ENCODE assay signal across 8 mouse cellular contexts in genomic region chr5:71700468-71701272, GRCm38 (mm10). TPM values are rescaled to one million over a fixed set of nuclear protein-coding genes. Genes with fewer than 3 reads are reported as not detected.
DNase-seq lines count a peak whose midpoint lies in the region; ATAC-seq lines count a peak whose summit lies in the region.

No protein-coding gene starts in this region.

- H3K4me3 ChIP-seq in embryonic facial prominence, embryonic 15.5 days (replicated peaks), result peak overlapping the region; percentile 51
- H3K4me3 ChIP-seq in heart, embryonic 14.5 days (ENCODE audit: control insufficient read depth in 1 of 2, insufficient read depth in 1 of 2, low read depth in 1 of 2, low read length in 2 of 2), result peak overlapping the region; percentile 56 to 61
- H3K4me3 ChIP-seq in liver, embryonic 12.5 days, result peak overlapping the region; percentile 38
- peak overlapping the region; percentile 56 for H3K4me3 ChIP-seq in neural tube, embryonic 14.5 days (ENCODE audit: low read depth, low read length)

- no peaks in the 10 kb centered on the region for H3K36me3 ChIP-seq in embryonic facial prominence, embryonic 15.5 days
- no peaks in the 10 kb centered on the region for H3K36me3 ChIP-seq in heart, embryonic 14.5 days (ENCODE audit: control insufficient read depth, insufficient read depth, low read length)
- H3K36me3 ChIP-seq in liver, embryonic 12.5 days, result no peaks in the 10 kb centered on the region
- no peaks in the 10 kb centered on the region for H3K36me3 ChIP-seq in neural tube, embryonic 14.5 days (ENCODE audit: control insufficient read depth, insufficient read depth, low read length)

- H3K27ac ChIP-seq in embryonic facial prominence, embryonic 15.5 days (replicated peaks), result no peak overlapping the region
- no peak overlapping the region for H3K27ac ChIP-seq in heart, embryonic 14.5 days (replicated peaks in 1 of 2; ENCODE audit: control insufficient read depth in 1 of 2, insufficient read depth in 1 of 2, low read depth in 2 of 2, low read length in 2 of 2)
- H3K27ac ChIP-seq in liver, embryonic 12.5 days, result no peak overlapping the region
- no peak overlapping the region for H3K27ac ChIP-seq in neural tube, embryonic 14.5 days (ENCODE audit: low read depth, low read length)

- peak; percentile 8 for DNase-seq in kidney, adult 18-20 months
- no peak for DNase-seq in kidney, adult 11 months
- DNase-seq in kidney, postnatal 14 days, result peak; percentile 27
- DNase-seq in urinary bladder, postnatal 36 days (ENCODE audit: low spot score in 2 of 2), result peak; percentile 10 to 12

- 0 out of 2 replicates have a peak, but pooled peaks cover 5% of the 10 kb centered on the region for H3K27me3 ChIP-seq in embryonic facial prominence, embryonic 15.5 days
- H3K27me3 ChIP-seq in heart, embryonic 14.5 days (ENCODE audit: control insufficient read depth, insufficient read depth, low read length), result peaks cover 10% of the 10 kb centered on the region
- H3K27me3 ChIP-seq in liver, embryonic 12.5 days (replicated peaks), result peaks cover 30% of the 10 kb centered on the region
- H3K27me3 ChIP-seq in neural tube, embryonic 14.5 days (ENCODE audit: control insufficient read depth, insufficient read depth, low read length), result no peaks in the 10 kb centered on the region

- ATAC-seq in embryonic facial prominence, embryonic 15.5 days (ENCODE audit: insufficient number of reproducible peaks, low FRiP score, low TSS enrichment, low read depth), result peak; percentile 88
- ATAC-seq in heart, embryonic 14.5 days (ENCODE audit: insufficient number of reproducible peaks, insufficient read depth, low FRiP score, low read depth), result peak; percentile 86
- peak; percentile 55 for ATAC-seq in liver, embryonic 12.5 days
- ATAC-seq in neural tube, embryonic 14.5 days (ENCODE audit: low read depth), result peak; percentile 92

- WGBS in embryonic facial prominence, embryonic 15.5 days, result under 1% methylated on average over 46 of the region's 46 CpGs
- WGBS in heart, embryonic 14.5 days, result 2% methylated on average over 46 of the region's 46 CpGs
- under 1% methylated on average over 46 of the region's 46 CpGs for WGBS in liver, embryonic 12.5 days (ENCODE audit: insufficient replicate concordance)
- WGBS in neural tube, embryonic 14.5 days, result under 1% methylated on average over 46 of the region's 46 CpGs

- H3K9ac ChIP-seq in embryonic facial prominence, embryonic 15.5 days, result peak overlapping the region; percentile 26; the same call in 1 of the 2 replicates
- peak overlapping the region; percentile 68 for H3K9ac ChIP-seq in heart, embryonic 14.5 days (ENCODE audit: low read length)
- no peak overlapping the region for H3K9ac ChIP-seq in liver, embryonic 12.5 days
- peak overlapping the region; percentile 49 for H3K9ac ChIP-seq in neural tube, embryonic 14.5 days (replicated peaks; ENCODE audit: low read depth, low read length)

- H3K4me1 ChIP-seq in embryonic facial prominence, embryonic 15.5 days, result peaks cover 17% of the 10 kb centered on the region
- H3K4me1 ChIP-seq in heart, embryonic 14.5 days (ENCODE audit: control insufficient read depth in 2 of 2, insufficient read depth in 2 of 2, low read length in 2 of 2), result peaks cover 3 to 7% of the 10 kb centered on the region in 2 experiments; a peak in 1 of 4 replicates
- no peaks in the 10 kb centered on the region for H3K4me1 ChIP-seq in liver, embryonic 12.5 days
- peaks cover 4% of the 10 kb centered on the region; the same call in 1 of the 2 replicates for H3K4me1 ChIP-seq in neural tube, embryonic 14.5 days (ENCODE audit: control insufficient read depth, insufficient read depth, low read length)

- no peaks in the 10 kb centered on the region for H3K9me3 ChIP-seq in embryonic facial prominence, embryonic 15.5 days (replicated peaks)
- no peaks in the 10 kb centered on the region for H3K9me3 ChIP-seq in heart, embryonic 14.5 days (ENCODE audit: control insufficient read depth, low read length)
- no peaks in the 10 kb centered on the region for H3K9me3 ChIP-seq in liver, embryonic 12.5 days (replicated peaks)
- no peaks in the 10 kb centered on the region for H3K9me3 ChIP-seq in neural tube, embryonic 14.5 days (ENCODE audit: control insufficient read depth, low read length)

- peak overlapping the region; percentile 80 for H3K4me2 ChIP-seq in embryonic facial prominence, embryonic 15.5 days (replicated peaks)
- peak overlapping the region; percentile 94 for H3K4me2 ChIP-seq in heart, embryonic 14.5 days (ENCODE audit: low read length)
- H3K4me2 ChIP-seq in liver, embryonic 12.5 days, result peak overlapping the region; percentile 60
- H3K4me2 ChIP-seq in neural tube, embryonic 14.5 days (ENCODE audit: low read depth, low read length), result peak overlapping the region; percentile 91

RNA-seq across cellular contexts. Expression of gene Gabra4, which starts 42.6 kb away (rescaled TPM):
- 6.3 and 8.6 TPM in 2 replicates for polyA plus RNA-seq in embryonic facial prominence, embryonic 15.5 days (2015; fragmentation: Nextera tagmentation; extraction: Ambion mirVana)
- polyA plus RNA-seq in heart, embryonic 14.5 days (2014; fragmentation: Nextera tagmentation; extraction: Ambion mirVana), result 5.2 and 6.6 TPM in 2 replicates
- polyA plus RNA-seq in liver, embryonic 12.5 days (2016; fragmentation: Nextera tagmentation; extraction: Ambion mirVana), result 0.26 and 0.61 TPM in 2 replicates
- 12.5 and 20.5 TPM in 2 replicates for polyA plus RNA-seq in neural tube, embryonic 14.5 days (2014; fragmentation: Nextera tagmentation; extraction: Ambion mirVana)

RNA-seq across cellular contexts. Expression of gene Gabrb1, which starts 42.8 kb away (rescaled TPM):
- 0.89 and 1.2 TPM in 2 replicates for polyA plus RNA-seq in embryonic facial prominence, embryonic 15.5 days (2015; fragmentation: Nextera tagmentation; extraction: Ambion mirVana)
- 0.89 and 1.1 TPM in 2 replicates for polyA plus RNA-seq in heart, embryonic 14.5 days (2014; fragmentation: Nextera tagmentation; extraction: Ambion mirVana)
- 0.01 TPM in 2 replicates for polyA plus RNA-seq in liver, embryonic 12.5 days (2016; fragmentation: Nextera tagmentation; extraction: Ambion mirVana)
- 21.2 and 32.2 TPM in 2 replicates for polyA plus RNA-seq in neural tube, embryonic 14.5 days (2014; fragmentation: Nextera tagmentation; extraction: Ambion mirVana)

Comparison
In these comparisons a context has a peak if more than half of its experiments do, and no peak if none do; other contexts are left out.
1. RNA of gene Gabrb1, which starts 42.8 kb away (polyA plus RNA-seq): 21.2 to 32.2 TPM in neural tube, embryonic 14.5 days; 0.89 to 1.2 TPM in embryonic facial prominence, embryonic 15.5 days, 0.89 to 1.1 TPM in heart, embryonic 14.5 days and 0.01 TPM in liver, embryonic 12.5 days; every median in the first group is over 10 times any median in the second.
2. Peak in every context shown above with its lines, with median percentiles within 50 percentile points of each other: ATAC-seq, H3K4me2 ChIP-seq and H3K4me3 ChIP-seq.